Mouse (Mus musculus) kidney, postnatal 0 days (tissue): ENCODE results near the gene Gm49405. TPM values are rescaled to one million over a fixed set of nuclear protein-coding genes. Genes with fewer than 3 reads are reported as not detected.
A peak's percentile ranks its signal among the peaks of the same experiment; 100 is the strongest.
"Not testable (repeated sequence)": the region's sequence is repeated elsewhere in the genome, so short reads cannot be mapped to it uniquely, and the experiment has no call there.

Experiments used
- ATAC-seq: fragments of 200-750 bp; cut with Nextera tagmentation; replicated peaks from 2 replicates; pipeline ENCODE4 v1.8.0; 2017; ENCODE audit warnings: low read depth, moderate number of reproducible peaks, moderate TSS enrichment, moderate library complexity; ENCODE audit not compliant: low FRiP score
- DNase-seq: peaks from one replicate; pipeline ENCODE4 v3.0.0-alpha.2; 2016; ENCODE audit warnings: low spot score
- H3K27ac ChIP-seq: fragments of 300-500 bp; sonication (generic); 2 replicates; pipeline ENCODE4 v1.5.1; 2014; ENCODE audit warnings: mild to moderate bottlenecking
- H3K27me3 ChIP-seq: fragments of 300-500 bp; sonication (generic); 2 replicates; pipeline ENCODE4 v1.6.1; 2014; ENCODE audit warnings: low read length, mixed read lengths; ENCODE audit not compliant: insufficient read depth
- H3K36me3 ChIP-seq: fragments of 300-500 bp; sonication (generic); 2 replicates; pipeline ENCODE4 v1.6.1; 2014; ENCODE audit warnings: low read length, mixed read lengths; ENCODE audit not compliant: insufficient read depth
- H3K4me1 ChIP-seq: fragments of 300-500 bp; sonication (generic); replicated peaks from 2 replicates; pipeline ENCODE4 v1.6.1; 2014; ENCODE audit warnings: antibody characterized with exemption, low read length, mixed read lengths; ENCODE audit not compliant: insufficient read depth
- H3K4me2 ChIP-seq: fragments of 300-500 bp; sonication (generic); 2 replicates; pipeline ENCODE4 v1.6.1; 2014; ENCODE audit warnings: mild to moderate bottlenecking, low read length, moderate library complexity, mixed read lengths
- H3K4me3 ChIP-seq: fragments of 300-500 bp; sonication (generic); replicated peaks from 2 replicates; pipeline ENCODE4 v1.5.1; 2014; ENCODE audit warnings: low read depth, low read length
- H3K9ac ChIP-seq: fragments of 300-500 bp; sonication (generic); 2 replicates; pipeline ENCODE4 v1.6.1; 2014; ENCODE audit warnings: low read depth, low read length
- H3K9me3 ChIP-seq: fragments of 300-500 bp; sonication (generic); replicated peaks from 2 replicates; pipeline ENCODE4 v1.6.1; 2016; ENCODE audit warnings: low read length, inconsistent platforms, mixed read lengths
- CTCF ChIP-seq: IDR thresholded peaks from 2 replicates; pipeline ENCODE4 v1.5.1; 2016; ENCODE audit warnings: antibody characterized with exemption, low read depth, mild to moderate bottlenecking, moderate library complexity
- WGBS: fragments of 180-500 bp; shearing (Covaris S2); extraction: QIAGEN DNeasy Blood & Tissue Kit; methylation state at CpG from one replicate; pipeline ENCODE4 v1.1.7; 2014; 5-methylcytosine and 5-hydroxymethylcytosine counted together
- polyA plus RNA-seq: library from polyadenylated mRNA; unstranded; fragments of >200 nt; fragmentation: Nextera tagmentation; extraction: Ambion mirVana; gene quantifications from 2 replicates; pipeline ENCODE4 v1.2.1, GENCODE M21; 2015

Gene Gm49405
- polyA plus RNA-seq, 1 experiment from 2014 or later: 1.3 TPM

- no peaks in the 10 kb centered on the region for H3K36me3 ChIP-seq
- H3K4me1 ChIP-seq: no peaks in the 10 kb centered on the region
- no peak within 1 kb of the TSS for H3K27ac ChIP-seq
- ATAC-seq: no peak
- WGBS: 69% methylated on average over 4 of the region's 4 CpGs
- H3K9me3 ChIP-seq: no peaks in the 10 kb centered on the region
- no peak within 1 kb of the TSS for H3K4me3 ChIP-seq
- DNase-seq: no peak
- H3K9ac ChIP-seq: no peak within 1 kb of the TSS
- H3K27me3 ChIP-seq: no peaks in the 10 kb centered on the region
- TF ChIP-seq CTCF: no peak
- H3K4me2 ChIP-seq: no peak within 1 kb of the TSS
These were observed 42.0 kb upstream of the Gm49405 start, which contains the start of gene Aldh3b3 for GRCm38 (mm10) chr19:3958470-3958869. Gene Aldh3b3 (plus strand): TSS chr19:3958645.

GRCm38 (mm10) chr19:3959030-3959429, 41.4 kb upstream of the Gm49405 start:
- H3K4me2 ChIP-seq: no peak overlapping the region
- ATAC-seq (no peak), DNase-seq (no peak)
- H3K9me3 ChIP-seq: no peaks in the 10 kb centered on the region
- no peaks in the 10 kb centered on the region for H3K4me1 ChIP-seq
- no peak for TF ChIP-seq CTCF
- no peak overlapping the region for H3K27ac ChIP-seq
- no peaks in the 10 kb centered on the region for H3K36me3 ChIP-seq
- no peaks in the 10 kb centered on the region for H3K27me3 ChIP-seq
- H3K9ac ChIP-seq: no peak overlapping the region
- H3K4me3 ChIP-seq: no peak overlapping the region

- ATAC-seq (no peak), DNase-seq (no peak)
- no peak overlapping the region for H3K4me3 ChIP-seq
- H3K36me3 ChIP-seq: no peaks in the 10 kb centered on the region
- no peaks in the 10 kb centered on the region for H3K9me3 ChIP-seq
- no peaks in the 10 kb centered on the region for H3K27me3 ChIP-seq
- no peak for TF ChIP-seq CTCF
- no peak overlapping the region for H3K4me2 ChIP-seq
- H3K4me1 ChIP-seq: no peaks in the 10 kb centered on the region
- 81% methylated on average over 5 of the region's 5 CpGs for WGBS
- no peak overlapping the region for H3K9ac ChIP-seq
- H3K27ac ChIP-seq: no peak overlapping the region
These were observed 40.2 kb upstream of the Gm49405 start for GRCm38 (mm10) chr19:3960211-3960610.

- ATAC-seq, H3K4me2 ChIP-seq, H3K9ac ChIP-seq, H3K27ac ChIP-seq, H3K9me3 ChIP-seq, H3K27me3 ChIP-seq, H3K36me3 ChIP-seq, DNase-seq, H3K4me1 ChIP-seq, H3K4me3 ChIP-seq: not testable (repeated sequence)
- 74% methylated on average over 6 of the region's 6 CpGs for WGBS
These were observed 38.6 kb upstream of the Gm49405 start for GRCm38 (mm10) chr19:3961805-3962204.

- H3K9me3 ChIP-seq: no peaks in the 10 kb centered on the region
- no peaks in the 10 kb centered on the region for H3K36me3 ChIP-seq
- TF ChIP-seq CTCF: peak; percentile 54
- H3K4me3 ChIP-seq: no peak overlapping the region
- H3K4me2 ChIP-seq: no peak overlapping the region
- H3K4me1 ChIP-seq: no peaks in the 10 kb centered on the region
- no peak overlapping the region for H3K9ac ChIP-seq
- no peak overlapping the region for H3K27ac ChIP-seq
- H3K27me3 ChIP-seq: no peaks in the 10 kb centered on the region
- DNase-seq (peak; percentile 49), ATAC-seq (no peak)
- 18% methylated on average over 2 of the region's 2 CpGs for WGBS
These were observed 38.0 kb upstream of the Gm49405 start for GRCm38 (mm10) chr19:3962469-3962868.

- H3K27ac ChIP-seq: no peak overlapping the region
- H3K4me1 ChIP-seq: no peaks in the 10 kb centered on the region
- no peak for ATAC-seq
- DNase-seq: no peak
- no peak overlapping the region for H3K4me3 ChIP-seq
- WGBS: 70% methylated on average over 4 of the region's 4 CpGs
- H3K27me3 ChIP-seq: no peaks in the 10 kb centered on the region
- H3K9ac ChIP-seq: no peak overlapping the region
- peak; percentile 18; the same call in 1 of the 2 replicates for TF ChIP-seq CTCF
- no peaks in the 10 kb centered on the region for H3K36me3 ChIP-seq
- no peak overlapping the region for H3K4me2 ChIP-seq
- no peaks in the 10 kb centered on the region for H3K9me3 ChIP-seq
These were observed 36.4 kb upstream of the Gm49405 start for GRCm38 (mm10) chr19:3964030-3964429.

GRCm38 (mm10) chr19:3966330-3967075, 33.9 kb upstream of the Gm49405 start:
- no peak for ATAC-seq
- H3K9ac ChIP-seq: no peak overlapping the region

More at GRCm38 (mm10) chr19:3966330-3967075, 33.9 kb upstream of the Gm49405 start:
- H3K9me3 ChIP-seq: no peaks in the 10 kb centered on the region
- H3K4me3 ChIP-seq: no peak overlapping the region
- no peak overlapping the region for H3K4me2 ChIP-seq
- peak; percentile 47 for TF ChIP-seq CTCF
- no peak for DNase-seq
- no peaks in the 10 kb centered on the region for H3K36me3 ChIP-seq
- 71% methylated on average over 11 of the region's 11 CpGs for WGBS
- no peaks in the 10 kb centered on the region for H3K4me1 ChIP-seq
- H3K27ac ChIP-seq: no peak overlapping the region
- no peaks in the 10 kb centered on the region for H3K27me3 ChIP-seq
